Mouse (Mus musculus) C2C12 (cell line): ENCODE results near the gene Samd5.

Source experiments
- CEBPB ChIP-seq: IDR thresholded peaks from one replicate; pipeline ENCODE4 v1.6.1; 2011; ENCODE audit warnings: low read depth, mild to moderate bottlenecking, control low read depth, moderate library complexity
- CTCF ChIP-seq: IDR thresholded peaks from one replicate; pipeline ENCODE4 v1.5.1; 2011; ENCODE audit not compliant: control insufficient read depth, insufficient read depth, insufficient read length
- FOSL1 ChIP-seq: IDR thresholded peaks from one replicate; pipeline ENCODE4 v1.8.0; 2011; ENCODE audit warnings: mild to moderate bottlenecking, low read length; ENCODE audit not compliant: poor library complexity, insufficient read depth, severe bottlenecking
- MAX ChIP-seq: IDR thresholded peaks from one replicate; pipeline ENCODE4 v1.6.1; 2011; ENCODE audit warnings: mild to moderate bottlenecking, control low read depth
- MYOD1 ChIP-seq: IDR thresholded peaks from one replicate; pipeline ENCODE4 v1.6.1; 2011; ENCODE audit warnings: low read depth; ENCODE audit not compliant: control insufficient read depth, insufficient read length
- MYOG ChIP-seq: IDR thresholded peaks from one replicate; pipeline ENCODE4 v1.6.1; 2011; ENCODE audit not compliant: control insufficient read depth, insufficient read length; ENCODE audit errors: extremely low read depth
- USF1 ChIP-seq: IDR thresholded peaks from one replicate; pipeline ENCODE4 v1.6.1; 2011; ENCODE audit warnings: low read depth, mild to moderate bottlenecking, control low read depth, moderate library complexity

- TF ChIP-seq MAX: no peak
- no peak for TF ChIP-seq MYOD1
- TF ChIP-seq CTCF: no peak
- TF ChIP-seq MYOG: no peak
- no peak for TF ChIP-seq USF1
- TF ChIP-seq FOSL1: no peak
- TF ChIP-seq CEBPB: no peak
Observed at GRCm38 (mm10) chr10:9608854-9609253, 66.2 kb downstream of the Samd5 start.
